Mouse (Mus musculus) embryo, embryonic 10 days (tissue): ENCODE measurements at regions not wholly inside any gene's neighbourhood (a gene's known extent, or its start where the extent isn't known, plus 50 kb on each side); places are given as distances from the start of the nearest gene placed in this dataset.
A peak's percentile ranks its signal among the peaks of the same experiment; 100 is the strongest.

Source experiments
- DNase-seq: peaks from one replicate; pipeline ENCODE4 v3.0.0-alpha.2; 2015; ENCODE audit warnings: low spot score

DNA sequence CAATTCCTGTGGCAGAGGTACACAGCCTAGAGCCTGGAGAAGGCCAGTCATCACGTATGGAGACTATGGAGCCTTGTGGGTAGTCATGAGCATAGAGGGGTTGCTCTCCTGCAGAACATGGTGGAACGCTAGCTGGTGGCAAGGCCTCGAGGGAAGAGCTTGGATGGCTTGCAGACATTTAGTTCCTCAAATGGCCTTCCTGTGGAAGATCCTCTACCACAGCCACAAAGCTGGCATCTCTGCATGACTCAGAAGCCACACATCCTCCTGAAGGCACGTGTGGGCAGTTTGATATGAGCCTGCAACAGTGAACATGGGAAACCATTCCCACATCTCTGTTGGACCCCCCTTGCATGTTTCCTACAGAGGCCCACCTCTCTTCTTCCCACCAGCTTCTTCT, 547.9 kb upstream of the Lrrc6 start:
- no peak for DNase-seq

DNA sequence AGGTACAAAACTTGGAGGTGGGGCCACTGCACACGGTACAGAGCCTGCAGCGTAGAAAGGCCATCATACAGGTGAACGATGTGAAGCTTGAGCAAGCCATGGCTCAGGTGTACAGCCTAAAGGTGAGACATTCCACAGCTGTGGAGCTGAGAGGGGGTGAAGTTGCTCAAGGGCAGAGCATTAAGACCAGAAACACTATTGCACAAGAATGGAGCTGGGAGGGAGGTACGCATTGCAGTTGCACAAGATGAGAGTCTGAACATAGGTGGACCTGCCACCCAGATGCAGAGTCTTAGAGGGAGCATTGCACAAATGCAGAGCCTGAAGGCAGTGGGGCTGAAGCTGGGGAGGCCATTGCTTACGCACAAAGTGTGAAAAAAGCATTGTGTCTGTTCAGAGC, 547.4 kb upstream of the Lrrc6 start:
- no peak for DNase-seq

GRCm38 (mm10) chr15:67045920-67046804, 545.5 kb upstream of the Lrrc6 start:
- DNase-seq = no peak

- peak; percentile 25 for DNase-seq
Measured at GRCm38 (mm10) chr15:67045329-67045728, 544.6 kb upstream of the Lrrc6 start.

GRCm38 (mm10) chr15:67044806-67045205, 544.1 kb upstream of the Lrrc6 start:
- no peak for DNase-seq

- no peak for DNase-seq
Measured at GRCm38 (mm10) chr15:67042131-67042530, 541.4 kb upstream of the Lrrc6 start.

GRCm38 (mm10) chr15:67040229-67040628, 539.5 kb upstream of the Lrrc6 start:
- DNase-seq = no peak

- DNase-seq = peak; percentile 82
Measured at GRCm38 (mm10) chr15:67039421-67039907, 538.8 kb upstream of the Lrrc6 start.

DNA sequence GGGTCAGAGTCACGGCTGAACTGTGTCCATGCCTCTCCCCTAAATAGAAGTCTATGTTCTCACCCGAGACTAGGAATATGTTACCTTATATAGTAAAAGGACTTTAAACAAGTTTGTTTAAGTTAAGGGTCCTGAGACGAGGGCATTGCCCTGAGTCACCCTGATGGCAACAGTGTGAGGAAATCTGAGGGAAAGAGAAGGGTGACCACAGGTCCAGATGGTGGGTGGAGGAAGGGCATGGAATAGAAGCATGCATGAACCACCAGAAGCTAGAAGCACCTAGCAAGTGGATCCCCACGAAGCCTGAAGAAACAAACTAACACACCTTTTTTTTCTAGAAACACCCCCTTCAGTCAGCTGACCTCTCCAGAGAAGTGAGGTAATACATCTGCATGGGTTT, 536.9 kb upstream of the Lrrc6 start:
- DNase-seq = no peak

- DNase-seq = no peak
Measured at GRCm38 (mm10) chr15:67036341-67036740, 535.6 kb upstream of the Lrrc6 start.

- no peak for DNase-seq
Measured at GRCm38 (mm10) chr15:67033936-67034335, 533.2 kb upstream of the Lrrc6 start.

DNA sequence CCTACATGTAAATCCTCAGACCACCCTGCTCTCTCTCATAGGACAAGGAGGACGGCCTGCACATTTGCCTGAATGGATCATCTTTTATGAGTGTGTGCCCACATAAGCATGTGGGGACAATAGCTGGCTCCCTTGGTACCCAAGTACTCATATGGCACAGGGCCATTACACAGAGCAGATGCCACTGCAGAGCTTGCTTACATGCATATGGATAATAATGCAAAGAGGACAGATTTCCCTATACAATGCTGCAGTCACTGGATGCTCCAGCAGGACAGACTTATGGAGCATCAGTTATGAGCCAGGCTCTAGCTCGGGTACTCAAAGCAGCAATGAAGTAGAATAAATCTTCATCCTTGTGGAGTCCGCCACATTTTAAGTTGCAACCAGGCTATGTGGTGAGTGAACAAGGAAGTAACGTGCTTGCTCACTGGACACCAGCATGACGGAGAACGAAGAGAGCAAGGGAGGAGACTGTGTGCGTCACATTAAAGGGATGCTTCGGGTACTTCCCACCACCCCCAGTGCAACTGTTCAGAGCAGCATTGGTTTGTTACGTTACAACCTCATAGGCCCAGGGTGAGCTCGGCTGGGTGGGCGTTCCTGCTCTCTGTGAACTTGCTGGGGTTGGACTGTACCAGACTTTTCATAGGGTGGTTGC, 531.3 kb upstream of the Lrrc6 start:
- DNase-seq = no peak

DNA sequence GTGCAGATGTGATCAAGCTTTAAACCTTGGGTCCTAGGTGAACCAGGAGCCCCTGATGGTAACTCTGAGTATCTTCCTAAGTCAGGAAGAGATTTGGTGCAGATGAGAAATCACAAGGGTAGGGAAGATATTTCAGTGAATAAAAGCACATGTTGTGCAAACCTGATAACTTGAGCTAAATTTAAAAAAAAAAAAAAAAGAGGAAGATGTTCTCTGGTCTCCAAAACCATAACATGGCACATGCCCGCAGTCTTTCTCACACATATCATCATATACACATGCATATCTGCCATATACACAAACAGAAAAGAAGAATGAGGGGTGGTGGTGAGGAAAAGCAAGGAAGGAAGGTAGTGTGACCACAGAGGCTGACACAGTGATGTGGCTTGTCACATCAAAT, 530.3 kb upstream of the Lrrc6 start:
- no peak for DNase-seq

- no peak for DNase-seq
Measured at GRCm38 (mm10) chr15:67028161-67028560, 527.5 kb upstream of the Lrrc6 start.

DNA sequence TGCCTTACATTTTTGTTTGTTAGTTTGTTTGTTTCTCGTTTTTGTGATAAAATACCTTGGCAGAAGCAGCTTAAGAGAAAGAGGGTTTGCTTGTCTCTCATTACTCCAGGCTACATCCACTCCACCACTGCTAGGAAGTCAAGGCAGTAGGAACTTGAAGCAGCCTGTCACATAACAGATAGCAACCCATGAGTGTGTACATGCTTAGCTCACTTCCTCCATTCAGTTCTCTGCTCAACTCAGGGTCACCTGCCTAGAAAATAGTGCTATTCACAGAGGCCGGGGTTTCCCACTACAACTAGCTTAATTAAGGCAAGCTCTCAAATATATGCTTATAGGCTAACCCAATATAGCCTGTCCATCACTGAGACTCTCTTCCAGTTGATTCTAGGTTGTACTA, 527.0 kb upstream of the Lrrc6 start:
- no peak for DNase-seq

- DNase-seq = no peak
Measured at GRCm38 (mm10) chr15:67025746-67026145, 525.0 kb upstream of the Lrrc6 start.

- no peak for DNase-seq
Measured at GRCm38 (mm10) chr15:67024386-67024785, 523.7 kb upstream of the Lrrc6 start.

- DNase-seq = no peak
Measured at GRCm38 (mm10) chr15:67023081-67023480, 522.4 kb upstream of the Lrrc6 start.

GRCm38 (mm10) chr15:67021391-67021790, 520.7 kb upstream of the Lrrc6 start:
- DNase-seq = no peak

DNA sequence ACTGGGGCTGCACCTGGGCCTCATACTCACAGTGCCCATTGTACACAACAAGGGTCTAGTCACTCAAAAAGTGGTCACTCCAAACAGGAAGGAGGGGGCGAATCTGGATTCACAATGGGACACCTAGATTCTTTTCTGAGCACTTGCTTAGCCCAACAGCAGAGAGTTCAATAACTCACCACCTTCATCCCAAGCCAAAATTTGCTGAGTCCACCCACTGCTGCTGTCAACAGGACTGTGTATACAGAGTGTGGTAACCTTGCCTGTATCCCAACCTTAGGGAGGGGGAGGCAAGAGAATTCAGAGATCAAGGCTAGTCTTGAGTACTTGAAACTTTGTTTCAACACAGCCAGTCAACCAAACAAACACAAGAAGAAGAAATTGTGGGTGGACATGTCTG, 519.2 kb upstream of the Lrrc6 start:
- no peak for DNase-seq

DNA sequence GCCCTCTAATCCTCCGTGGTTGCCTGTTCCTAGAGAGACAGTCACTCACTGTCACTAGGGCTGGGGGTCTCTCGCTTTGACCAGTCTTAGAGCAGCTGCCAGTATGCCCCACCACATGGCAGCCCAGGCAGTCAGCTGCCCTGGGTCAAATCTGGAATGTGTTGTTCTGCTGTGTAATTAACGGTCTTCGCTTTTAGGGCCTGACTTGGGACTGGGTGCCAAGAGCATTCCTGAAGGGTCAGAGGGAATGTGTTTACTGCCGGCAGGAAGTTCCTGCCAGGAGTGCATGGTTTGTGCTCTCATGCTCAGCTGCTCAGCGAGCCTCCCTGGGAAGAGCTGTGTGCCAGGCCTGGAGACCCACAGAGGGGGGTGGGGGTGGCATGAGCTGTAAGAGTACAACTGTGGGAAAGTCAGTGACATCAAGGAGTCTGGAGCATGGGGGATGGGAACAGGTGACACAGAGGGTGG, 518.5 kb upstream of the Lrrc6 start:
- DNase-seq = peak; percentile 40
